Mouse (Mus musculus) CD8-positive naive resting alpha-beta T cell, adult 2 months (primary cell): ENCODE data around the gene Fras1.

ENCODE experiments used
- DNase-seq, 2 experiments: peaks; one replicate each; pipeline ENCODE4 v3.0.0; 2022; ENCODE audit warnings: low read depth in 2 of 2, low spot score in 2 of 2

Gene Fras1

GRCm38 (mm10) chr5:96768846-96769471 is 395.2 kb downstream of the Fras1 start:
- no peak for DNase-seq

GRCm38 (mm10) chr5:96783506-96784288 is 409.9 kb downstream of the Fras1 start:
- DNase-seq = no peak

- no peak for DNase-seq
Measured at GRCm38 (mm10) chr5:96785096-96785495, 411.3 kb downstream of the Fras1 start.

- DNase-seq = no peak
Measured at GRCm38 (mm10) chr5:96792422-96792821, 418.7 kb downstream of the Fras1 start.

- DNase-seq = no peak
Measured at GRCm38 (mm10) chr5:96792936-96793718, 419.4 kb downstream of the Fras1 start, which contains the start of gene Anxa3. TSS of gene Anxa3 (plus strand) at chr5:96793339.

GRCm38 (mm10) chr5:96793953-96794635 is 420.3 kb downstream of the Fras1 start:
- no peak for DNase-seq

GRCm38 (mm10) chr5:96795752-96796151 is 422.0 kb downstream of the Fras1 start:
- DNase-seq = no peak

GRCm38 (mm10) chr5:96797465-96797864 is 423.7 kb downstream of the Fras1 start:
- no peak for DNase-seq

GRCm38 (mm10) chr5:96799165-96799564 is 425.4 kb downstream of the Fras1 start:
- no peak for DNase-seq

GRCm38 (mm10) chr5:96799969-96800368 is 426.2 kb downstream of the Fras1 start:
- no peak for DNase-seq

- DNase-seq = no peak
Measured at GRCm38 (mm10) chr5:96802185-96802584, 428.4 kb downstream of the Fras1 start.

- no peak for DNase-seq
Measured at GRCm38 (mm10) chr5:96803091-96803490, 429.3 kb downstream of the Fras1 start.

GRCm38 (mm10) chr5:96804304-96804703 is 430.5 kb downstream of the Fras1 start:
- DNase-seq = no peak

- DNase-seq = no peak
Measured at GRCm38 (mm10) chr5:96804813-96805212, 431.1 kb downstream of the Fras1 start.

GRCm38 (mm10) chr5:96810620-96811019 is 436.9 kb downstream of the Fras1 start:
- DNase-seq = no peak

GRCm38 (mm10) chr5:96824769-96825327 is 451.1 kb downstream of the Fras1 start:
- DNase-seq = no peak

- DNase-seq = no peak
Measured at GRCm38 (mm10) chr5:96827176-96827575, 453.4 kb downstream of the Fras1 start.
